13 mouse cellular contexts compared by ENCODE assay signal in genomic region chr2:58516000-58516399, GRCm38 (mm10). TPM values are rescaled to one million over a fixed set of nuclear protein-coding genes. Genes with fewer than 3 reads are reported as not detected.
DNase-seq lines count a peak whose midpoint lies in the region; ATAC-seq and TF ChIP-seq lines count a peak whose summit lies in the region.
"Had no signal": no experiment of that assay in that cellular context is flagged by ENCODE, and none has a peak within 500 bp of the region (broad histone marks: within the 10 kb centered on the region; RNA-seq: fewer than 3 reads in every experiment).

No protein-coding gene starts in this region.

- H3K27ac ChIP-seq in hindbrain, embryonic 13.5 days: peak overlapping the region; percentile 23; the same call in 1 of the 2 replicates
- no peak overlapping the region for H3K27ac ChIP-seq in hindbrain, embryonic 11.5 days (ENCODE audit: low read depth, low read length)
- no peak overlapping the region for H3K27ac ChIP-seq in midbrain, embryonic 11.5 days (ENCODE audit: low read depth, low read length)
- H3K27ac ChIP-seq in midbrain, embryonic 13.5 days: no peak overlapping the region; the same call in 1 of the 2 replicates
- H3K27ac ChIP-seq in heart, postnatal 0 days (ENCODE audit: low read depth): peak overlapping the region; percentile 80
- H3K27ac ChIP-seq in stomach, embryonic 15.5 days: no peak overlapping the region
- H3K27ac ChIP-seq: limb, embryonic 12.5 days had no signal

- ATAC-seq in hindbrain, embryonic 13.5 days (ENCODE audit: low FRiP score): 0 out of 2 replicates have a peak, but pooled peaks have one; percentile 37
- ATAC-seq in hindbrain, embryonic 11.5 days (ENCODE audit: low FRiP score): no peak
- ATAC-seq in midbrain, embryonic 11.5 days (ENCODE audit: low FRiP score): 0 out of 2 replicates have a peak, but pooled peaks have one; percentile 19
- no peak for ATAC-seq in midbrain, embryonic 13.5 days
- peak; percentile 51 for ATAC-seq in heart, postnatal 0 days (ENCODE audit: insufficient read depth, low read depth)
- ATAC-seq in stomach, embryonic 15.5 days (ENCODE audit: insufficient read depth, low FRiP score, low read depth): no peak
- ATAC-seq in activated CD4-positive, CD25-positive, alpha-beta regulatory T cell, adult 4 months: no peak

- TF ChIP-seq CTCF in heart, postnatal 0 days (IDR thresholded peaks at IDR 0.05; ENCODE audit: low read depth): no peak

- TF ChIP-seq EP300 in heart, postnatal 0 days (IDR thresholded peaks at IDR 0.05; ENCODE audit: low read depth): no peak

- intact Hi-C loops in left cerebral cortex, postnatal 14 days (cut with DNase I): no loop called here

- peaks cover 7% of the 10 kb centered on the region for H3K4me1 ChIP-seq in hindbrain, embryonic 13.5 days (replicated peaks)
- H3K4me1 ChIP-seq in hindbrain, embryonic 11.5 days (replicated peaks; ENCODE audit: control insufficient read depth, insufficient read depth, low read length): no peaks in the 10 kb centered on the region
- H3K4me1 ChIP-seq in midbrain, embryonic 11.5 days (ENCODE audit: control insufficient read depth, insufficient read depth, low read length): no peaks in the 10 kb centered on the region
- peaks cover 5% of the 10 kb centered on the region for H3K4me1 ChIP-seq in midbrain, embryonic 13.5 days (replicated peaks)
- H3K4me1 ChIP-seq in heart, postnatal 0 days (ENCODE audit: control insufficient read depth, insufficient read depth): peaks cover 56% of the 10 kb centered on the region
- 0 out of 2 replicates have a peak, but pooled peaks cover 5% of the 10 kb centered on the region for H3K4me1 ChIP-seq in stomach, embryonic 15.5 days

- H3K9me3 ChIP-seq in hindbrain, embryonic 13.5 days: no peaks in the 10 kb centered on the region
- no peaks in the 10 kb centered on the region for H3K9me3 ChIP-seq in hindbrain, embryonic 11.5 days (ENCODE audit: control insufficient read depth, low read length)
- H3K9me3 ChIP-seq in midbrain, embryonic 11.5 days (ENCODE audit: control insufficient read depth, low read length): no peaks in the 10 kb centered on the region
- H3K9me3 ChIP-seq in midbrain, embryonic 13.5 days: no peaks in the 10 kb centered on the region
- no peaks in the 10 kb centered on the region for H3K9me3 ChIP-seq in heart, postnatal 0 days (replicated peaks; ENCODE audit: control insufficient read depth, low read length)
- H3K9me3 ChIP-seq in stomach, embryonic 15.5 days: no peaks in the 10 kb centered on the region
- H3K9me3 ChIP-seq: limb, embryonic 12.5 days had no signal

- no peak overlapping the region for H3K9ac ChIP-seq in hindbrain, embryonic 13.5 days
- no peak overlapping the region for H3K9ac ChIP-seq in hindbrain, embryonic 11.5 days (ENCODE audit: low read depth, low read length)
- H3K9ac ChIP-seq in midbrain, embryonic 11.5 days (ENCODE audit: low read length): no peak overlapping the region
- H3K9ac ChIP-seq in midbrain, embryonic 13.5 days (replicated peaks): no peak overlapping the region
- peak overlapping the region; percentile 31; the same call in 1 of the 2 replicates for H3K9ac ChIP-seq in heart, postnatal 0 days (replicated peaks; ENCODE audit: low read depth, low read length)
- no peak overlapping the region for H3K9ac ChIP-seq in stomach, embryonic 15.5 days
- H3K9ac ChIP-seq: limb, embryonic 12.5 days had no signal

- 48% methylated on average over 15 of the region's 15 CpGs for WGBS in hindbrain, embryonic 13.5 days
- WGBS in hindbrain, embryonic 11.5 days: 45% methylated on average over 15 of the region's 15 CpGs
- 53% methylated on average over 15 of the region's 15 CpGs for WGBS in midbrain, embryonic 11.5 days
- 54% methylated on average over 15 of the region's 15 CpGs for WGBS in midbrain, embryonic 13.5 days
- 13% methylated on average over 15 of the region's 15 CpGs for WGBS in heart, postnatal 0 days
- 44% methylated on average over 15 of the region's 15 CpGs for whole genome bisulfite sequencing in stomach, embryonic 15.5 days

- no peak overlapping the region for H3K4me2 ChIP-seq in hindbrain, embryonic 13.5 days
- H3K4me2 ChIP-seq in hindbrain, embryonic 11.5 days (replicated peaks; ENCODE audit: low read depth, low read length): no peak overlapping the region
- H3K4me2 ChIP-seq in midbrain, embryonic 11.5 days: no peak overlapping the region
- no peak overlapping the region for H3K4me2 ChIP-seq in midbrain, embryonic 13.5 days (replicated peaks)
- peak overlapping the region; percentile 50 for H3K4me2 ChIP-seq in heart, postnatal 0 days (ENCODE audit: low read depth, low read length)
- H3K4me2 ChIP-seq in stomach, embryonic 15.5 days: 0 out of 2 replicates have a peak overlapping the region, but pooled peaks have one; percentile 19
- H3K4me2 ChIP-seq: limb, embryonic 12.5 days had no signal

- H3K36me3 ChIP-seq in hindbrain, embryonic 13.5 days: no peaks in the 10 kb centered on the region
- no peaks in the 10 kb centered on the region for H3K36me3 ChIP-seq in hindbrain, embryonic 11.5 days (ENCODE audit: control insufficient read depth, insufficient read depth, low read length)
- H3K36me3 ChIP-seq in midbrain, embryonic 11.5 days (ENCODE audit: control insufficient read depth, insufficient read depth, low read length): no peaks in the 10 kb centered on the region
- H3K36me3 ChIP-seq in midbrain, embryonic 13.5 days: 0 out of 2 replicates have a peak, but pooled peaks cover 3% of the 10 kb centered on the region
- no peaks in the 10 kb centered on the region; the same call in 1 of the 2 replicates for H3K36me3 ChIP-seq in heart, postnatal 0 days (replicated peaks; ENCODE audit: control insufficient read depth, insufficient read depth, low read length)
- H3K36me3 ChIP-seq in stomach, embryonic 15.5 days: no peaks in the 10 kb centered on the region

- no peak for DNase-seq in hindbrain, embryonic 11.5 days (ENCODE audit: low spot score)
- DNase-seq in midbrain, embryonic 11.5 days (ENCODE audit: low spot score, missing footprints): no peak
- DNase-seq in heart, postnatal 0 days (ENCODE audit: low spot score): no peak
- DNase-seq in left cerebral cortex, postnatal 14 days (ENCODE audit: low spot score in 2 of 2): no peak
- DNase-seq: gastrocnemius, postnatal 10 days; kidney, postnatal 14 days; right cerebral cortex, postnatal 14 days had no signal

- H3K27me3 ChIP-seq in hindbrain, embryonic 13.5 days: no peaks in the 10 kb centered on the region
- H3K27me3 ChIP-seq in hindbrain, embryonic 11.5 days (ENCODE audit: control insufficient read depth, insufficient read depth, low read length): no peaks in the 10 kb centered on the region
- no peaks in the 10 kb centered on the region for H3K27me3 ChIP-seq in midbrain, embryonic 11.5 days (ENCODE audit: control insufficient read depth, insufficient read depth, low read length)
- H3K27me3 ChIP-seq in midbrain, embryonic 13.5 days: no peaks in the 10 kb centered on the region
- no peaks in the 10 kb centered on the region for H3K27me3 ChIP-seq in heart, postnatal 0 days (ENCODE audit: control insufficient read depth, insufficient read depth, low read length)
- H3K27me3 ChIP-seq in stomach, embryonic 15.5 days (replicated peaks): no peaks in the 10 kb centered on the region
- H3K27me3 ChIP-seq: limb, embryonic 12.5 days had no signal

- no peak overlapping the region for H3K4me3 ChIP-seq in hindbrain, embryonic 13.5 days
- H3K4me3 ChIP-seq in hindbrain, embryonic 11.5 days (ENCODE audit: low read depth, low read length): no peak overlapping the region
- H3K4me3 ChIP-seq in midbrain, embryonic 11.5 days (ENCODE audit: low read depth, low read length): no peak overlapping the region
- no peak overlapping the region for H3K4me3 ChIP-seq in midbrain, embryonic 13.5 days (replicated peaks)
- peak overlapping the region; percentile 24 for H3K4me3 ChIP-seq in heart, postnatal 0 days (ENCODE audit: low read depth, low read length)
- no peak overlapping the region for H3K4me3 ChIP-seq in stomach, embryonic 15.5 days (replicated peaks)
- H3K4me3 ChIP-seq: limb, embryonic 12.5 days had no signal

RNA-seq across cellular contexts. Expression of gene Gm17409, which starts 46.1 kb away (rescaled TPM):
- polyA plus RNA-seq in hindbrain, embryonic 13.5 days (2015; fragmentation: Nextera tagmentation; extraction: Ambion mirVana): not detected in 2 replicates
- polyA plus RNA-seq in hindbrain, embryonic 11.5 days (2014; fragmentation: Nextera tagmentation; extraction: Ambion mirVana): 0.15 TPM in 1 of 2 replicates, not detected in the other
- polyA plus RNA-seq in midbrain, embryonic 11.5 days (2014; fragmentation: Nextera tagmentation; extraction: Ambion mirVana): not detected in 2 replicates
- not detected in 2 replicates for polyA plus RNA-seq in midbrain, embryonic 13.5 days (2015; fragmentation: Nextera tagmentation; extraction: Ambion mirVana)
- not detected in 2 replicates for total RNA-seq in heart, postnatal 0 days (2014; rRNA removed; ENCODE audit: low replicate concordance)
- not detected in 2 replicates for polyA plus RNA-seq in heart, postnatal 0 days (2015; fragmentation: Nextera tagmentation; extraction: Ambion mirVana)
- polyA plus RNA-seq in stomach, embryonic 15.5 days (2015; fragmentation: Nextera tagmentation; extraction: Ambion mirVana): not detected in 2 replicates
- polyA plus RNA-seq in activated CD4-positive, CD25-positive, alpha-beta regulatory T cell, adult 4 months (2017; shearing (Covaris generic)): not detected
- not detected for total RNA-seq in left cerebral cortex, postnatal 14 days (2021)
- total RNA-seq: common myeloid progenitor, adult 5-6 weeks; gastrocnemius, postnatal 10 days had no signal
- polyA plus RNA-seq: limb, embryonic 12.5 days had no signal

RNA-seq across cellular contexts. Expression of gene Acvr1, which starts 51.0 kb away (rescaled TPM):
- 4.2 and 4.9 TPM in 2 replicates for polyA plus RNA-seq in hindbrain, embryonic 13.5 days (2015; fragmentation: Nextera tagmentation; extraction: Ambion mirVana)
- 5.8 and 6.0 TPM in 2 replicates for polyA plus RNA-seq in hindbrain, embryonic 11.5 days (2014; fragmentation: Nextera tagmentation; extraction: Ambion mirVana)
- polyA plus RNA-seq in midbrain, embryonic 11.5 days (2014; fragmentation: Nextera tagmentation; extraction: Ambion mirVana): 4.7 and 4.9 TPM in 2 replicates
- 3.6 and 4.2 TPM in 2 replicates for polyA plus RNA-seq in midbrain, embryonic 13.5 days (2015; fragmentation: Nextera tagmentation; extraction: Ambion mirVana)
- 13.5 and 20.9 TPM in 2 replicates for total RNA-seq in heart, postnatal 0 days (2014; rRNA removed; ENCODE audit: low replicate concordance)
- 5.0 and 5.9 TPM in 2 replicates for polyA plus RNA-seq in heart, postnatal 0 days (2015; fragmentation: Nextera tagmentation; extraction: Ambion mirVana)
- polyA plus RNA-seq in stomach, embryonic 15.5 days (2015; fragmentation: Nextera tagmentation; extraction: Ambion mirVana): 6.8 and 7.0 TPM in 2 replicates
- polyA plus RNA-seq in activated CD4-positive, CD25-positive, alpha-beta regulatory T cell, adult 4 months (2017; shearing (Covaris generic)): under 1 TPM in 1 of 2 experiments, not detected in 1; 0.65 TPM
- 10 to 100 TPM; 32.7 to 33.8 TPM for total RNA-seq in left cerebral cortex, postnatal 14 days (2021)

RNA-seq across cellular contexts. Expression of gene Upp2, which starts 51.1 kb away (rescaled TPM):
- 13.2 and 13.4 TPM in 2 replicates for polyA plus RNA-seq in hindbrain, embryonic 13.5 days (2015; fragmentation: Nextera tagmentation; extraction: Ambion mirVana)
- 5.9 and 6.3 TPM in 2 replicates for polyA plus RNA-seq in hindbrain, embryonic 11.5 days (2014; fragmentation: Nextera tagmentation; extraction: Ambion mirVana)
- polyA plus RNA-seq in midbrain, embryonic 11.5 days (2014; fragmentation: Nextera tagmentation; extraction: Ambion mirVana): 4.6 and 4.7 TPM in 2 replicates
- polyA plus RNA-seq in midbrain, embryonic 13.5 days (2015; fragmentation: Nextera tagmentation; extraction: Ambion mirVana): 9.8 and 11.6 TPM in 2 replicates
- 0.92 and 1.2 TPM in 2 replicates for total RNA-seq in heart, postnatal 0 days (2014; rRNA removed; ENCODE audit: low replicate concordance)
- 4.3 and 6.4 TPM in 2 replicates for polyA plus RNA-seq in heart, postnatal 0 days (2015; fragmentation: Nextera tagmentation; extraction: Ambion mirVana)
- 6.7 and 7.1 TPM in 2 replicates for polyA plus RNA-seq in stomach, embryonic 15.5 days (2015; fragmentation: Nextera tagmentation; extraction: Ambion mirVana)
- polyA plus RNA-seq in activated CD4-positive, CD25-positive, alpha-beta regulatory T cell, adult 4 months (2017; shearing (Covaris generic)): under 1 TPM in 1 of 2 experiments, not detected in 1; 0.32 TPM
- 10 to 100 TPM; 16.7 to 19.4 TPM for total RNA-seq in left cerebral cortex, postnatal 14 days (2021)

Comparison
In these comparisons a context has a peak if more than half of its experiments do, and no peak if none do; other contexts are left out.
1. ATAC-seq: peak in hindbrain, embryonic 13.5 days (single experiment), midbrain, embryonic 11.5 days (single experiment) and heart, postnatal 0 days (single experiment); none in hindbrain, embryonic 11.5 days (single experiment), midbrain, embryonic 13.5 days (single experiment), stomach, embryonic 15.5 days (single experiment) and activated CD4-positive, CD25-positive, alpha-beta regulatory T cell, adult 4 months (single experiment).
2. H3K27ac ChIP-seq: peak in hindbrain, embryonic 13.5 days (single experiment) and heart, postnatal 0 days (single experiment); none in hindbrain, embryonic 11.5 days (single experiment), midbrain, embryonic 11.5 days (single experiment), midbrain, embryonic 13.5 days (single experiment) and stomach, embryonic 15.5 days (single experiment).
3. H3K4me2 ChIP-seq: peak in heart, postnatal 0 days (single experiment) and stomach, embryonic 15.5 days (single experiment); none in hindbrain, embryonic 13.5 days (single experiment), hindbrain, embryonic 11.5 days (single experiment), midbrain, embryonic 11.5 days (single experiment) and midbrain, embryonic 13.5 days (single experiment).